Mouse (Mus musculus): Measurements from ENCODE around the gene Susd4. TPM values are rescaled to one million over a fixed set of nuclear protein-coding genes. Genes with fewer than 3 reads are reported as not detected.
A peak's percentile ranks its signal among the peaks of the same experiment; 100 is the strongest.

Susd4 gene
- polyA plus RNA-seq, 1 experiment from 2014 or later = 36.7 TPM

DNA sequence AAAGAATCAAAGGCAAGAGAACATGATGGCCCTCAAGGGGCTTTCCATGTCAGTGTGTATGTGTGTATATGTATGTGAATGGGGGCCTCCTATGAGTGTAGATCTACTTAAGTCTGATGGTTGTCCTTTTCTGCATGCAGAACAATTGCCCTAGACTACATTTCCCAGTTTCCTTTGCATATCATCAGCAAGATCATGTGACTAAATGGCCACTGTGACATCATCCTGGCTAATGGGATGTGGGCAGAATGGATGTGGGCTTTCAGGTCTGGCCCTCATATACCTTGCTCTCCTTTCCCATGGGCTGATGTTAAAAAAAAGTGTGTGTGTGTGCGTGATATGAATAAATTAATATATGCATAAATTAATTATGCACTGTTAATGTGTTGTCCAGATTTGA lies 4.9 kb upstream of the Susd4 start:
- no peaks in the 10 kb centered on the region for H3K9me3 ChIP-seq
- H3K9ac ChIP-seq (replicated peaks) = no peak overlapping the region
- peaks cover 7% of the 10 kb centered on the region for H3K4me1 ChIP-seq
- no peak for ATAC-seq (replicated peaks)
- H3K4me3 ChIP-seq = no peak overlapping the region
- no peak overlapping the region for H3K4me2 ChIP-seq (replicated peaks)
- no peaks in the 10 kb centered on the region for H3K27me3 ChIP-seq
- no peaks in the 10 kb centered on the region for H3K36me3 ChIP-seq
- WGBS = 83% methylated on average over 1 of the region's 1 CpGs
- no peak overlapping the region for H3K27ac ChIP-seq (replicated peaks)

DNA sequence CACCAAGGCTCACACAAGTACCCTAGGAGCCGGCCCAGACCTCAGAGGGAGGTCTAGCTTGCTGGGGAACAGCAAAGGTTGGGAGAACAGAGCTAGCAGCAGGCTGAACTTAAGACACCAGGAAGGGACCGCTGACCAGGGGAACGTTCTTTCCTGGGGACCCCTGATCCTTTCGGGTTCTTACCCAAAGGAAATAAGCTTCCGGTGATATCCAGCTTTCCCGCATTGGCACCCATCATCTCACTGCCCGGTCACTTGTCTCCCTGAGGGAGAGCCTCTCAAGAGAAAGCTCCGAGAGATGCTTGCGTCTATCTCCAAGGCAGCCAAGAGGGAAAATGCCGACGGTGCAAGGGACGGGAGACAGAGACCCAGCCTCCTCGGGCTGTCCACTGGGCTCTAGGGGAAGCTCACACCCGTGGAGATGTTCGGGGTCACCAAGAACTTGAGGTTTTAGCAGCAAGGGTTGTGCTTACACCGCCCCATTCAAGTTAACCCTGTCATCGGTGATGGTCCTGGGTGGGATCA lies 407 bp upstream of the Susd4 start:
- Histone ChIP-seq H3K9me3 (no peaks in the 10 kb centered on the region), H3K4me2 (replicated peaks) (peak overlapping the region; percentile 97), H3K4me1 (peaks cover 20% of the 10 kb centered on the region), H3K27ac (replicated peaks) (peak overlapping the region; percentile 76), H3K9ac (replicated peaks) (peak overlapping the region; percentile 64), H3K4me3 (peak overlapping the region; percentile 67), H3K36me3 (no peaks in the 10 kb centered on the region), H3K27me3 (no peaks in the 10 kb centered on the region)
- 4% methylated on average over 17 of the region's 17 CpGs for WGBS
- ATAC-seq (replicated peaks) = no peak

DNA sequence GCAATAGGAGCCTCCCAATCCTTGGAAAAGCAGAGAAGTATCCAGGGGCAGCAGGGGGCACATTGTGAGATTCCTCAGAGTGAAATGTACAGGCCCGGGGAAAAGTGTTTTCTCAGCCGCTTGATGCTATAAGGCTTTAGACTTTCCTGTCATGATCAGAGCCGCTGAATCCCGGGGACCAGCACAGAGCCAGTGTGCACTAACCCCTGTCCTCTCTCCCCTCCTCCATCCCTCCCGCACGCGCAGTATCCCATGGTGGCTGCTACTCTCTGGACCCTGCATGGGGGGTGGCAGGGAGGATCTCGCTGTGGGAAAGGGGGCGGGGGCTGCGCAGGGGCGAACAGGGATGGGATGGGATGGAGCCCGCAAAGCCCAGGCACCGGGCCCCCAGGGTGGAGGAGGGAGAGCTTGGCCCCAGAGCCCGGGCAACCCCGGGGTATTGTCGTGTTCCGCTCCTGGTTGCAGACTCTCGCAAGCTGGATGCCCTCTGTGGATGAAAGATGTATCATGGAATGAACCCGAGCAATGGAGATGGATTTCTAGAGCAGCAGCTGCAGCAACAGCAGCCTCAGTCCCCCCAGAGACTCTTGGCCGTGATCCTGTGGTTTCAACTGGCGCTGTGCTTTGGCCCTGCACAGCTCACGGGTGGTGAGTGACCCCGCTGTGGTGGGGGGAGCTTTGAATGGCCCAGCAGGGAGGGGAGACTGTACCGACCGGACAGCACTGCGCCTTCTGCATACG lies 1.1 kb downstream of the Susd4 start:
- peak overlapping the region; percentile 97 for H3K4me2 ChIP-seq (replicated peaks)
- H3K27me3 ChIP-seq = no peaks in the 10 kb centered on the region
- H3K4me1 ChIP-seq = peaks cover 20% of the 10 kb centered on the region
- H3K36me3 ChIP-seq = no peaks in the 10 kb centered on the region
- peak; percentile 72 for ATAC-seq (replicated peaks)
- H3K4me3 ChIP-seq = peak overlapping the region; percentile 67
- H3K27ac ChIP-seq (replicated peaks) = peak overlapping the region; percentile 76
- H3K9ac ChIP-seq (replicated peaks) = peak overlapping the region; percentile 64
- WGBS = under 1% methylated on average over 27 of the region's 27 CpGs
- no peaks in the 10 kb centered on the region for H3K9me3 ChIP-seq

DNA sequence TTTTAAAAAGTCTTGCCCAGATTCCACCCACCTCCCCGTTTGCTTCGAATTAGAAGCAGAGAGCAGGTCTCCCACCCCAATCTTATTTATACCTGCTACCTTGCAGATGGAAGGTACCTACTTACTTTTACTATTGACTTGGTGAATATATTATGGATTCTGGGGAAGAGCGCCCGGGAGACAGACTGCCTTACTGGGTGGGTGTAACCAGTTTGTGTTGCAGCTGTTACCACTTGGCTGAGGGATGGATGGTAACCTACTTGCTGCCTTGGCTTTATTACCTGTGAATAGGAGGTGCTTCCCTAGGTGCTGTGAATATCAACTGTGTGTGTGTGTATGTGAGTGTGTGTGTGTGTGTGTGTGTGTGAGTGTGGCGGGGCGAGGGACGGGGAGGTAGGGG lies 11.9 kb downstream of the Susd4 start:
- no peak overlapping the region for H3K4me3 ChIP-seq
- H3K36me3 ChIP-seq = no peaks in the 10 kb centered on the region
- H3K4me2 ChIP-seq (replicated peaks) = no peak overlapping the region
- ATAC-seq (replicated peaks) = no peak
- no peaks in the 10 kb centered on the region for H3K9me3 ChIP-seq
- H3K4me1 ChIP-seq = no peaks in the 10 kb centered on the region
- no peak overlapping the region for H3K9ac ChIP-seq (replicated peaks)
- no peak overlapping the region for H3K27ac ChIP-seq (replicated peaks)
- WGBS = 93% methylated on average over 7 of the region's 7 CpGs
- H3K27me3 ChIP-seq = no peaks in the 10 kb centered on the region

DNA sequence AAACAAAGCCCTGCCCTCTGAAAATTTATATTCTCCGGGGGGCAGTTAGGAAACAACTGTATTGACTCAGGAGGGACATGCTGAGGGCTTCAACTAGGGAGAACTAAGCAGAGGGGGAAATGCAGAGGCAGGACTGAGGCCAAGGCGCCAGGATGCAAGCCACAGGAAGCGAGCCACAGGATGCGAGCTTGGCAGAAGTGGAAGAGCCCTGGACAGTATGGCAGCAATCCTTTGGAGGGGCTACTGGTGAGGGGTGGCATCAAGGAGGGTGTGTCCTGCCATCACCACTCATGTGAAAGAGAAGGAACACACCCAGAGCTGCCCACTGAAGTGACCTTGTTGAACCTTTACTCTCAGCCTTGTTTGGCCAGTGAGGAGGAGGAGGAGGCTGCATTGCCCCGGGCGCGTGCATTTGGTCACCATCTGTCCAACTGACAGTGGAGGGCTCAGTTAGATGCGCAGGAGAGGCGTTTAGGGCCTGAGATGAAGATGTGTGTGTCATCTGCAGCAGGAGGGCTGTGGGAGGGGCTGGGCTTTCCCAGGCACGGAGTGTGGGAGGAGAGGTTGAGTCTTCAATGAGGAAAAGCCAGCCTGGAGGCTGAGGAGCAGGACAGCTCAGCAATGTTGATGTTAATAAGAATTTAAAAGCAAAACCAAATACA lies 13.2 kb downstream of the Susd4 start:
- Histone ChIP-seq H3K9me3 (no peaks in the 10 kb centered on the region), H3K4me1 (no peaks in the 10 kb centered on the region), H3K4me3 (no peak overlapping the region), H3K9ac (replicated peaks) (no peak overlapping the region), H3K27me3 (no peaks in the 10 kb centered on the region), H3K36me3 (no peaks in the 10 kb centered on the region), H3K4me2 (replicated peaks) (no peak overlapping the region), H3K27ac (replicated peaks) (no peak overlapping the region)
- 85% methylated on average over 10 of the region's 10 CpGs for WGBS
- no peak for ATAC-seq (replicated peaks)

DNA sequence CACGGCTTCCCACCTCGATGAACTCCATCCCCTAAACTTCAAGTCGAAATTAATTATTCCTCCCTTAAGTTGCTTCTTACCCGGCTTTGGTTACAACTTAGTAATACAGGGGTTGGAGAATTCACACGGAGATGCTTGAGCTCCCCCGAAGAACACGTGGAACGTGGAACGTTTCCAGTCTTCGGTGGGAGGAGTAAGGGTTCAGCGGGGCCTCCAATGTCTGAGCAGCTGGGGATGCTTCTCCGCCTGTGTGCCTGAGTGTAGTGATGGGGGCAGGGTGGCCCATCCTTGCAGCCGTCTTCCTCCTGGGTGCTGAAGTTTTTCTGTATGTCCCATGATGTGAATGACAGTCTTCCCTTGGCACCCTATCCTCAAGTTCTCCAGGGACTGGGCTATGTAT lies 14.6 kb downstream of the Susd4 start:
- no peak for ATAC-seq (replicated peaks)
- Histone ChIP-seq H3K9ac (replicated peaks) (no peak overlapping the region), H3K4me3 (no peak overlapping the region), H3K4me2 (replicated peaks) (no peak overlapping the region), H3K9me3 (no peaks in the 10 kb centered on the region), H3K4me1 (no peaks in the 10 kb centered on the region), H3K27me3 (no peaks in the 10 kb centered on the region), H3K27ac (replicated peaks) (no peak overlapping the region), H3K36me3 (no peaks in the 10 kb centered on the region)
- 82% methylated on average over 13 of the region's 13 CpGs for WGBS

DNA sequence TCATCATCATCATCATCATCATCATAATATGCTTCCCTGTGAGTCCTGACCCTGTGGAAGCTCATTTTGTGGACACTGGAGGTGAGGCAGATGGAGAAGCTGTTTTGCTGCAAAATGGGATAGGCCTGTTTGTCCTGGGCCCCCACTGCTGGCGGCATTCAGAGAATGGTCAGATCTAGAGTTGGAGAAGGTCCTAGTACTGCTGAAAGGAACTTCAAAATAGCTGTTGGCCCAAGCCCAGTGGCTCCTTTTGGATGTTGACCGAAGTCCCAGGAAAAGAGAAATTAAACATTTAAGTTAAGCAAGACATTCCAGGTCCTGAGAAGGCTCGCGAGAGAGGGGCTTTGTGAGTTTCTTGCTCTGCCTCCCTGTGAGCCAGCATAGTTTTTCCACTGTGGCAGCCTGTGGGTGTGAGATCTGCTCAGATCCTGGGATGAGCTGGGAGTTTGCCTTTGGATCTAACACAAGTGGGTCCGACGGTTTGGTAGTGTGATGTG lies 15.4 kb downstream of the Susd4 start:
- H3K4me2 ChIP-seq (replicated peaks) = no peak overlapping the region
- no peak overlapping the region for H3K4me3 ChIP-seq
- no peaks in the 10 kb centered on the region for H3K36me3 ChIP-seq
- no peaks in the 10 kb centered on the region for H3K9me3 ChIP-seq
- WGBS = 91% methylated on average over 6 of the region's 6 CpGs
- no peak overlapping the region for H3K27ac ChIP-seq (replicated peaks)
- no peak overlapping the region for H3K9ac ChIP-seq (replicated peaks)
- no peaks in the 10 kb centered on the region for H3K4me1 ChIP-seq
- H3K27me3 ChIP-seq = no peaks in the 10 kb centered on the region
- no peak for ATAC-seq (replicated peaks)

DNA sequence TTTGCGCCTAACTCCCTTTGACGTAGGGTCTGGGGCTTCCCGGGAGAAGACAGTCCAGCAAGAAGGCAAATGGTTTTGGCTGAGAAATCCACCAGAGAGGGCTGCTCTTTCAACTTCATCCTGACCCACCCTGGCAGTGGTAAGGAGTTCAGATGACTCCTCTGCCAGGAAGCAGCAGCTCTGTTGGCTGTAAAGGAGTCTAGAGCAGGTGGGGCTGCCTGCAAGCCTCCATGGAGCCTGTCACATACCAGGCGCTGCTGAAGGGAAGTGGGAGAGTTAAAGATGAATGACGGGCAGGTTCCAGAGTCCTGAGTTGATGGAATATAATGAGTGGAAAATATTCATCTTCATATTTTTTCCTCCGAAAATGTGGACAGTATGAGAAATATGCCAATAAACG lies 20.1 kb downstream of the Susd4 start:
- Histone ChIP-seq H3K4me1 (no peaks in the 10 kb centered on the region), H3K4me2 (replicated peaks) (no peak overlapping the region), H3K9ac (replicated peaks) (no peak overlapping the region), H3K36me3 (no peaks in the 10 kb centered on the region), H3K27me3 (no peaks in the 10 kb centered on the region), H3K9me3 (no peaks in the 10 kb centered on the region), H3K4me3 (no peak overlapping the region), H3K27ac (replicated peaks) (no peak overlapping the region)
- WGBS = 92% methylated on average over 7 of the region's 7 CpGs
- ATAC-seq (replicated peaks) = no peak

DNA sequence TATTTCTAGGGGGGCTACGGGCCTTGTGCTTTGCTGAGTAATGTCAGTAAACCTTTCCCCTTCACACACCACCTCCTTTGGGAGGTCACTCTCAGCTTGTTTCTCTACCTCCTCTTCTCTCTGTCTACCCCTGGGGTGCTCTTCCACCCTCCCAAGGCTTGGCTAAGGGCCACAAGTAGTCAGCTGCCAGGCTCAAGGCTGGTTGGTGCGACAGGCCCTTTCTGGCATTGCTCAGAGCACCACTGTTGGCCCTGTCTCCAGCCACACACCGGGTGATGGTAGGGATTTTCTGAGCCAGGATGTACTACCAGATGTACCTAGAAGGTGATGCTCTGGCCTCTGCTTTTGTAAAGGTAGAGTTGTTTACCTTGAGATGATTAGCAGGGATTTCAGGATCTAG lies 21.1 kb downstream of the Susd4 start:
- no peaks in the 10 kb centered on the region for H3K36me3 ChIP-seq
- no peak overlapping the region for H3K4me2 ChIP-seq (replicated peaks)
- H3K27me3 ChIP-seq = no peaks in the 10 kb centered on the region
- H3K4me1 ChIP-seq = no peaks in the 10 kb centered on the region
- WGBS = 89% methylated on average over 3 of the region's 3 CpGs
- H3K4me3 ChIP-seq = no peak overlapping the region
- H3K27ac ChIP-seq (replicated peaks) = no peak overlapping the region
- H3K9ac ChIP-seq (replicated peaks) = no peak overlapping the region
- no peak for ATAC-seq (replicated peaks)
- no peaks in the 10 kb centered on the region for H3K9me3 ChIP-seq

DNA sequence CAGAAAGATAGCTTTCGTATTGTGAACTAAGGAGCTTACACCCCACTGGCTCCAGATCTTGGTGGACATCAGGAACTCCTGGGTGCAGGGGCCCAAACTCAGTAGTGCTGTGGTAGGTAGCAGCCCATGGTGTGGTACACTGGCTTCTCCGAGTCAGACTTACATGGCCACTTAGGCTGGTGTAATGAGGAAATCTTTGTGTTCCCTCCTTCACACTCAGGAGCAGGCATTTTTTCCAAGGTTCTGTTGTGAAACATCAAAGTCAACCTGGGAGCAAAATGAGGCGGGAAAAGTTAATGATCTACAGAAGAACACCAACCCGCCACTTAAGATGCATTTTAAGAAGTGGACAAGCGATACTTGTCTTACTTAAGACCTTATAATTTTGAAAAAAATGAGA lies 21.8 kb downstream of the Susd4 start:
- Histone ChIP-seq H3K27me3 (no peaks in the 10 kb centered on the region), H3K27ac (replicated peaks) (no peak overlapping the region), H3K9ac (replicated peaks) (no peak overlapping the region), H3K36me3 (no peaks in the 10 kb centered on the region), H3K4me3 (no peak overlapping the region), H3K9me3 (no peaks in the 10 kb centered on the region), H3K4me1 (no peaks in the 10 kb centered on the region), H3K4me2 (replicated peaks) (no peak overlapping the region)
- no peak for ATAC-seq (replicated peaks)
- WGBS = 92% methylated on average over 5 of the region's 5 CpGs

DNA sequence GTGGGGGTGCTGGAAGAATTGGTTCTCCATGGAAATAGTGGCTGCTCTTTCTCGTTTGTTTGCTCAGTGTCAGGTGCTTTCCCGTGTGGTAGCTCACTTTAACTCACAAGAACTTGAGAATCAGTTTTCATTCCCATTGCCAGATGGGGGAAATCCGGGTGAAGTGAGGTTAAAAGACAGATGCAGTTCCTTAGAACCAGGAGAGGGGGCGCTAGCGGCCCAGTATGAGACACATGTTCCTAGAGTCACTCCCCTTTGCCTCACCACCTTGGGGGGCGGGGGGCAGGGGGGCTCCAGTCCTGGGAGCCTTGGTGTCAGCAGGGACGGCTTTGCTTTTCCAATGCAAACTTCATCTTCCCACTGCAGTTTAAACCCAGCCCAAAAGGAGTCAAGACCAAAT lies 23.4 kb downstream of the Susd4 start:
- ATAC-seq (replicated peaks) = no peak
- H3K36me3 ChIP-seq = no peaks in the 10 kb centered on the region
- 44% methylated on average over 7 of the region's 7 CpGs for WGBS
- no peaks in the 10 kb centered on the region for H3K9me3 ChIP-seq
- no peak overlapping the region for H3K9ac ChIP-seq (replicated peaks)
- H3K4me2 ChIP-seq (replicated peaks) = no peak overlapping the region
- H3K4me1 ChIP-seq = no peaks in the 10 kb centered on the region
- no peak overlapping the region for H3K27ac ChIP-seq (replicated peaks)
- no peak overlapping the region for H3K4me3 ChIP-seq
- H3K27me3 ChIP-seq = no peaks in the 10 kb centered on the region

DNA sequence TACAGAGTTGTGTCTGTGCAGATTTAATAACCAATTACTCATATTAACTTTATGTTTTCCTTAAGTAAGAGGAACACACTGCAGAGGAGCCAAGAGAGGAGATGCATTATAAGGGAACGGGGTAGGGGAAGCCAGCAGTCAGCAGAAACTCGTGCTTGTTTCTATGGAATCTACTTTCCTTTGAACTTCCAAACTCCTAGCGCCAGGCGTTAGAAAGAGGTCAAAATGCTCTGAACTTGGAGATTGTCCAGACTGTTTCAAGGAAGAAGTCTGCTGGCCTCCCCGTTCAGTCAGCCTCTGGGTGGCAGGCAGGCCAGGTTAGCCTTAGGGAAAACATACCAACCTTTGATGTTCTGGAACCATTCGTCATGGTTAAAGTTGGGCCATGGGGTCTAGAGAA lies 25.2 kb downstream of the Susd4 start:
- Histone ChIP-seq H3K4me2 (replicated peaks) (no peak overlapping the region), H3K9ac (replicated peaks) (no peak overlapping the region), H3K4me1 (peaks cover 7% of the 10 kb centered on the region; the same call in 1 of the 2 replicates), H3K36me3 (no peaks in the 10 kb centered on the region), H3K4me3 (no peak overlapping the region), H3K27me3 (no peaks in the 10 kb centered on the region), H3K27ac (replicated peaks) (no peak overlapping the region), H3K9me3 (no peaks in the 10 kb centered on the region)
- WGBS = 75% methylated on average over 6 of the region's 6 CpGs
- no peak for ATAC-seq (replicated peaks)
